Mouse (Mus musculus) bone marrow, adult 2 months (tissue): Measurements from ENCODE around the gene Tm4sf5.

Source experiments
- CTCF ChIP-seq: fragments of 200-500 bp; IDR thresholded peaks from 2 replicates; pipeline ENCODE4 v1.5.1; 2011; ENCODE audit warnings: low read length, control low read depth; ENCODE audit not compliant: control insufficient read depth, insufficient read depth
- POLR2A ChIP-seq: fragments of 200-500 bp; IDR thresholded peaks from 2 replicates; pipeline ENCODE4 v1.6.1; 2011; ENCODE audit warnings: low read depth, mild to moderate bottlenecking, control low read depth, low read length, borderline replicate concordance; ENCODE audit not compliant: control insufficient read depth

DNA sequence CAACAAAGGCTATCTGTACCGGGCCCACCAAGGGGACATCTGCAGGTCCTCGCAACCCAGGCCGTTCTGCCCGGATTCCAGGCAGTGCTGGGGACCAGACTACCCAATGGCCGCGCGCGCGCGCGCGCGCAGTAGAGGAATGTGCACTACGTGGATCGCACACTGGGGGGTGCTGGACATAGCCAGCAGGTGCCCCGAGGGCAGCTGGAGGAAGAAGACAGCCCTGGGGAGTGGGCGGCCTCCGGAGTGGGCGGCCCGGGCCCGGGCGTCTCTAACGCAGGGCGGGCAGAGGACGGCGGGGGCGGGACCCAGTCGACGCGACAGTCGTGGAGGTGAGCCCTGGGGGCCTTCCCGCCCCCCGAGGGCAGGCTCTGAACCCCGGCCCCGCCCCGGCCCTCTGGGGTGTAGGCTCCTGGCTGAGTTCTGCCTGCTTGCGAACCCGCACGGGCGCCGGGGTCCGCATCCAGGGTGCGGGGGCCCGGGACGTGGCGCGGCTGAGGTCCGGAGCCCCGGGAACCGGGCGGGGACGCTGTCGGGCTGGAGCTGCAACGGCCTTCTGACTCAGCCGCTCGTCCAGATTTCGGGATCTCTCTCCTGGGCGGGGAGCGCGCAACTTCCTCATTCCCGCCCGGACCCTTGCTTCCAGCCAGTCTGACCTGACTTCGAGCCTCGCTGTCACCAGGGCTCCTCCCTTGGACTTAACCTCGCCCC, 35.0 kb downstream of the Tm4sf5 start, which contains the start of gene Pld2:
- TF ChIP-seq POLR2A = no peak
- peak; percentile 53; the same call in 1 of the 2 replicates for TF ChIP-seq CTCF
